26 mouse cellular contexts compared by ENCODE assay signal in genomic region chr7:45144368-45145174, GRCm38 (mm10). TPM values are rescaled to one million over a fixed set of nuclear protein-coding genes. Genes with fewer than 3 reads are reported as not detected.
A peak's percentile ranks its signal among the peaks of the same experiment; 100 is the strongest.
DNase-seq lines count a peak whose midpoint lies in the region; ATAC-seq and TF ChIP-seq lines count a peak whose summit lies in the region.
"Had no signal": no experiment of that assay in that cellular context is flagged by ENCODE, and none has a peak within 500 bp of the region (broad histone marks: within the 10 kb centered on the region; RNA-seq: fewer than 3 reads in every experiment).

No protein-coding gene starts in this region.

- no peak for ATAC-seq in hindbrain, embryonic 13.5 days (ENCODE audit: low FRiP score)
- no peak for ATAC-seq in lung, postnatal 0 days
- ATAC-seq in limb, embryonic 13.5 days (ENCODE audit: low FRiP score, low read depth): no peak
- ATAC-seq: forebrain, embryonic 14.5 days; intestine, embryonic 15.5 days; liver, postnatal 0 days; midbrain, embryonic 16.5 days had no signal

- peak overlapping the region; percentile 52 for H3K27ac ChIP-seq in gastrocnemius, adult 2 months
- H3K27ac ChIP-seq in hindbrain, embryonic 13.5 days: no peak overlapping the region
- no peak overlapping the region for H3K27ac ChIP-seq in hindbrain, embryonic 10.5 days
- no peak overlapping the region for H3K27ac ChIP-seq in lung, postnatal 0 days (ENCODE audit: low read length)
- no peak overlapping the region for H3K27ac ChIP-seq in limb, embryonic 13.5 days
- H3K27ac ChIP-seq: embryonic facial prominence, embryonic 15.5 days; heart, embryonic 10.5 days; hindbrain, embryonic 15.5 days; intestine, embryonic 15.5 days had no signal

- peak overlapping the region; percentile 13 for H3K9ac ChIP-seq in hindbrain, embryonic 13.5 days
- H3K9ac ChIP-seq in lung, postnatal 0 days (replicated peaks; ENCODE audit: low read depth): no peak overlapping the region
- H3K9ac ChIP-seq in limb, embryonic 13.5 days: 0 out of 2 replicates have a peak overlapping the region, but pooled peaks have one; percentile 35
- H3K9ac ChIP-seq: embryonic facial prominence, embryonic 15.5 days; hindbrain, embryonic 15.5 days; intestine, embryonic 15.5 days; liver, postnatal 0 days had no signal

- DNase-seq in gastrocnemius, adult 2 months: peak; percentile 43
- DNase-seq in gastrocnemius, postnatal 36 days: no peak
- DNase-seq in hindbrain, embryonic 10.5 days (ENCODE audit: low spot score): no peak
- DNase-seq in lung, postnatal 25 days (ENCODE audit: low spot score): peak; percentile 45
- DNase-seq in lung, postnatal 0 days (ENCODE audit: low spot score): no peak
- no peak for DNase-seq in MN1 (ENCODE audit: low spot score)
- DNase-seq: adrenal gland, postnatal 25 days; cerebellum, adult 9-10 months; gastrocnemius, postnatal 10 days; left cerebral cortex, postnatal 4 days; liver, postnatal 0 days; lung, postnatal 10 days; right cerebral cortex, postnatal 14 days had no signal

- no peaks in the 10 kb centered on the region for H3K4me1 ChIP-seq in hindbrain, embryonic 13.5 days (replicated peaks)
- peaks cover 15% of the 10 kb centered on the region for H3K4me1 ChIP-seq in hindbrain, embryonic 10.5 days (replicated peaks)
- no peaks in the 10 kb centered on the region for H3K4me1 ChIP-seq in lung, postnatal 0 days (ENCODE audit: insufficient read depth, low read depth, low read length)
- H3K4me1 ChIP-seq in limb, embryonic 13.5 days: no peaks in the 10 kb centered on the region
- H3K4me1 ChIP-seq: embryonic facial prominence, embryonic 15.5 days; hindbrain, embryonic 15.5 days had no signal

- H3K4me2 ChIP-seq in hindbrain, embryonic 13.5 days: no peak overlapping the region
- no peak overlapping the region for H3K4me2 ChIP-seq in lung, postnatal 0 days (replicated peaks; ENCODE audit: low read depth, low read length)
- no peak overlapping the region for H3K4me2 ChIP-seq in limb, embryonic 13.5 days (replicated peaks)
- H3K4me2 ChIP-seq: embryonic facial prominence, embryonic 15.5 days; hindbrain, embryonic 15.5 days; intestine, embryonic 15.5 days; liver, embryonic 11.5 days had no signal

- H3K36me3 ChIP-seq in hindbrain, embryonic 13.5 days: peaks cover 46% of the 10 kb centered on the region
- peaks cover 74% of the 10 kb centered on the region for H3K36me3 ChIP-seq in hindbrain, embryonic 10.5 days
- 0 out of 2 replicates have a peak, but pooled peaks cover 12% of the 10 kb centered on the region for H3K36me3 ChIP-seq in lung, postnatal 0 days (ENCODE audit: insufficient read depth, low read length)
- H3K36me3 ChIP-seq in limb, embryonic 13.5 days: peaks cover 76% of the 10 kb centered on the region

- no peak for TF ChIP-seq EP300 in lung, postnatal 0 days (IDR thresholded peaks at IDR 0.05)

- no peaks in the 10 kb centered on the region for H3K27me3 ChIP-seq in hindbrain, embryonic 13.5 days
- no peaks in the 10 kb centered on the region for H3K27me3 ChIP-seq in hindbrain, embryonic 10.5 days (ENCODE audit: insufficient read depth, poor library complexity, severe bottlenecking)
- H3K27me3 ChIP-seq in lung, postnatal 0 days (replicated peaks; ENCODE audit: insufficient read depth, low read length): no peaks in the 10 kb centered on the region
- H3K27me3 ChIP-seq in limb, embryonic 13.5 days: no peaks in the 10 kb centered on the region
- H3K27me3 ChIP-seq: embryonic facial prominence, embryonic 15.5 days; hindbrain, embryonic 15.5 days; intestine, embryonic 15.5 days had no signal

- 91% methylated on average over 13 of the region's 13 CpGs for WGBS in hindbrain, embryonic 13.5 days
- WGBS in hindbrain, embryonic 10.5 days: 87% methylated on average over 13 of the region's 13 CpGs
- WGBS in lung, postnatal 0 days: 78% methylated on average over 13 of the region's 13 CpGs
- WGBS in limb, embryonic 13.5 days: 90% methylated on average over 13 of the region's 13 CpGs

- no peak overlapping the region for H3K4me3 ChIP-seq in gastrocnemius, adult 2 months
- H3K4me3 ChIP-seq in hindbrain, embryonic 13.5 days: no peak overlapping the region
- H3K4me3 ChIP-seq in hindbrain, embryonic 10.5 days: no peak overlapping the region
- H3K4me3 ChIP-seq in lung, postnatal 0 days (ENCODE audit: low read depth, low read length): no peak overlapping the region
- H3K4me3 ChIP-seq in limb, embryonic 13.5 days: no peak overlapping the region
- H3K4me3 ChIP-seq: embryonic facial prominence, embryonic 15.5 days; heart, embryonic 10.5 days; hindbrain, embryonic 15.5 days; intestine, embryonic 15.5 days; megakaryocyte, embryonic 14.5 days had no signal

- TF ChIP-seq CTCF in gastrocnemius, adult 2 months (IDR thresholded peaks at IDR 0.05): no peak
- TF ChIP-seq CTCF in lung, postnatal 0 days (IDR thresholded peaks at IDR 0.05): no peak

- intact Hi-C loops in gastrocnemius, adult 2 months (cut with DNase I): no loop called here
- intact Hi-C loops in gastrocnemius, postnatal 36 days (cut with DNase I): no loop called here

- no peaks in the 10 kb centered on the region for H3K9me3 ChIP-seq in hindbrain, embryonic 13.5 days
- no peaks in the 10 kb centered on the region for H3K9me3 ChIP-seq in hindbrain, embryonic 10.5 days
- H3K9me3 ChIP-seq in lung, postnatal 0 days (ENCODE audit: low read length): no peaks in the 10 kb centered on the region
- no peaks in the 10 kb centered on the region for H3K9me3 ChIP-seq in limb, embryonic 13.5 days
- H3K9me3 ChIP-seq: embryonic facial prominence, embryonic 15.5 days; heart, embryonic 10.5 days; hindbrain, embryonic 15.5 days; intestine, embryonic 15.5 days had no signal

RNA-seq across cellular contexts. Expression of gene Flt3l, which starts 8.3 kb away (rescaled TPM):
- total RNA-seq in gastrocnemius, adult 2 months (2021): 1 to 10 TPM; 2.2 to 3.3 TPM
- 1 to 10 TPM; 2.8 to 4.0 TPM for total RNA-seq in gastrocnemius, postnatal 36 days (2021)
- 1.4 and 1.6 TPM in 2 replicates for polyA plus RNA-seq in hindbrain, embryonic 13.5 days (2015; fragmentation: Nextera tagmentation; extraction: Ambion mirVana)
- polyA plus RNA-seq in hindbrain, embryonic 10.5 days (2016; fragmentation: Nextera tagmentation; extraction: Ambion mirVana): 0.85 and 2.0 TPM in 2 replicates
- polyA plus RNA-seq in lung, postnatal 0 days (2015; fragmentation: Nextera tagmentation; extraction: Ambion mirVana): 5.1 and 6.1 TPM in 2 replicates
- 1.0 and 1.2 TPM in 2 replicates for polyA plus RNA-seq in limb, embryonic 13.5 days (2015; fragmentation: Nextera tagmentation; extraction: Ambion mirVana)

RNA-seq across cellular contexts. Expression of gene Gm45713, which starts 8.5 kb away (rescaled TPM):
- under 1 TPM in 1 of 2 experiments, not detected in 1; 0.26 TPM for total RNA-seq in gastrocnemius, adult 2 months (2021)
- not detected for total RNA-seq in gastrocnemius, postnatal 36 days (2021)
- 0.14 TPM in 1 of 2 replicates, not detected in the other for polyA plus RNA-seq in hindbrain, embryonic 13.5 days (2015; fragmentation: Nextera tagmentation; extraction: Ambion mirVana)
- polyA plus RNA-seq in hindbrain, embryonic 10.5 days (2016; fragmentation: Nextera tagmentation; extraction: Ambion mirVana): 0.13 and 0.15 TPM in 2 replicates
- polyA plus RNA-seq in lung, postnatal 0 days (2015; fragmentation: Nextera tagmentation; extraction: Ambion mirVana): 0.62 and 0.96 TPM in 2 replicates
- polyA plus RNA-seq in limb, embryonic 13.5 days (2015; fragmentation: Nextera tagmentation; extraction: Ambion mirVana): 0.60 and 0.75 TPM in 2 replicates
- total RNA-seq: adrenal gland, postnatal 25 days; gastrocnemius, postnatal 10 days; layer of hippocampus, postnatal 10 days; left cerebral cortex, adult 8-10 months had no signal
- polyA plus RNA-seq: hindbrain, embryonic 15.5 days; kidney, embryonic 16.5 days; midbrain, embryonic 16.5 days had no signal

RNA-seq across cellular contexts. Expression of gene Pih1d1, which starts 9.5 kb away (rescaled TPM):
- 10 to 100 TPM; 34.7 to 39.7 TPM for total RNA-seq in gastrocnemius, adult 2 months (2021)
- 10 to 100 TPM; 28.6 to 36.2 TPM for total RNA-seq in gastrocnemius, postnatal 36 days (2021)
- 85.6 and 94.4 TPM in 2 replicates for polyA plus RNA-seq in hindbrain, embryonic 13.5 days (2015; fragmentation: Nextera tagmentation; extraction: Ambion mirVana)
- polyA plus RNA-seq in hindbrain, embryonic 10.5 days (2016; fragmentation: Nextera tagmentation; extraction: Ambion mirVana): 101 and 116 TPM in 2 replicates
- 51.7 and 58.4 TPM in 2 replicates for polyA plus RNA-seq in lung, postnatal 0 days (2015; fragmentation: Nextera tagmentation; extraction: Ambion mirVana)
- polyA plus RNA-seq in limb, embryonic 13.5 days (2015; fragmentation: Nextera tagmentation; extraction: Ambion mirVana): 86.9 and 87.1 TPM in 2 replicates

RNA-seq across cellular contexts. Expression of gene Aldh16a1, which starts 9.8 kb away (rescaled TPM):
- 10 to 100 TPM; 11.6 to 15.1 TPM for total RNA-seq in gastrocnemius, adult 2 months (2021)
- total RNA-seq in gastrocnemius, postnatal 36 days (2021): 10 to 100 TPM; 10.6 to 14.3 TPM
- polyA plus RNA-seq in hindbrain, embryonic 13.5 days (2015; fragmentation: Nextera tagmentation; extraction: Ambion mirVana): 23.7 and 24.5 TPM in 2 replicates
- polyA plus RNA-seq in hindbrain, embryonic 10.5 days (2016; fragmentation: Nextera tagmentation; extraction: Ambion mirVana): 54.5 and 55.3 TPM in 2 replicates
- 26.7 and 26.8 TPM in 2 replicates for polyA plus RNA-seq in lung, postnatal 0 days (2015; fragmentation: Nextera tagmentation; extraction: Ambion mirVana)
- 45.1 and 46.4 TPM in 2 replicates for polyA plus RNA-seq in limb, embryonic 13.5 days (2015; fragmentation: Nextera tagmentation; extraction: Ambion mirVana)

RNA-seq across cellular contexts. Expression of gene Rpl13a, which starts 16.0 kb away (rescaled TPM):
- 100 to 1,000 TPM; 552 to 624 TPM for total RNA-seq in gastrocnemius, adult 2 months (2021)
- total RNA-seq in gastrocnemius, postnatal 36 days (2021): 100 to 1,000 TPM; 488 to 598 TPM
- 770 and 846 TPM in 2 replicates for polyA plus RNA-seq in hindbrain, embryonic 13.5 days (2015; fragmentation: Nextera tagmentation; extraction: Ambion mirVana)
- polyA plus RNA-seq in hindbrain, embryonic 10.5 days (2016; fragmentation: Nextera tagmentation; extraction: Ambion mirVana): 1,174 and 1,234 TPM in 2 replicates
- polyA plus RNA-seq in lung, postnatal 0 days (2015; fragmentation: Nextera tagmentation; extraction: Ambion mirVana): 1,107 and 1,148 TPM in 2 replicates
- polyA plus RNA-seq in limb, embryonic 13.5 days (2015; fragmentation: Nextera tagmentation; extraction: Ambion mirVana): 1,305 and 1,326 TPM in 2 replicates

Comparison
In these comparisons a context has a peak if more than half of its experiments do, and no peak if none do; other contexts are left out.
1. DNase-seq: peak in gastrocnemius, adult 2 months (single experiment) and lung, postnatal 25 days (single experiment); none in gastrocnemius, postnatal 36 days (0 of 2), hindbrain, embryonic 10.5 days (single experiment), lung, postnatal 0 days (single experiment) and MN1 (single experiment).